ENCODE assay signal across 19 mouse cellular contexts in the genomic region with DNA sequence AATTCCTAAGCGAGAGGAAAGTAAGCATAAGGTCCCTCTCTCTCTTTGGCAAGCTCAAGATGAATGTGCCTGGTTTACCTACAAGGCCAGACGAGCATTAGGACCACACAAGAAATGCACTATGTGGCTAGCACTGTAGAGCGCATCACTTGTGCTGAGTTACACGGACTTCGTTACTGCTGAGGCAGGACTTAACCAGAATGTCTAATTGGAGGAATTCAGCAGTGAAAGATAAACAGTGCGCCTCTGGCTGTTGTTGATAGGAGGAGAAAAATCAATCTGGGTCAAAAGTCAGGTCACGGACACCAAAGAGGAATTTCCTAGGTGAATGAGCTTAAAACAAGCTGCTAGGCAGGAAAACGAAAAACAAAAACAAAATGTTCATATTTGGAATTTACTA.
DNase-seq lines count a peak whose midpoint lies in the region; ATAC-seq and TF ChIP-seq lines count a peak whose summit lies in the region.
"Had no signal": no experiment of that assay in that cellular context is flagged by ENCODE, and none has a peak within 500 bp of the region (broad histone marks: within the 10 kb centered on the region; RNA-seq: fewer than 3 reads in every experiment).

No protein-coding gene starts in this region.

- no peaks in the 10 kb centered on the region for H3K27me3 ChIP-seq in liver, adult 2 months (ENCODE audit: control insufficient read depth, insufficient read depth, low read length)
- H3K27me3 ChIP-seq in liver, embryonic 13.5 days = no peaks in the 10 kb centered on the region
- H3K27me3 ChIP-seq in liver, postnatal 0 days (ENCODE audit: insufficient read depth, low read length) = no peaks in the 10 kb centered on the region
- H3K27me3 ChIP-seq in intestine, embryonic 16.5 days (replicated peaks; ENCODE audit: control insufficient read depth, insufficient read depth, low read length) = no peaks in the 10 kb centered on the region
- H3K27me3 ChIP-seq: embryonic facial prominence, embryonic 12.5 days; forebrain, embryonic 15.5 days; heart, embryonic 13.5 days; hindbrain, embryonic 13.5 days; intestine, embryonic 15.5 days had no signal

- peaks cover 2% of the 10 kb centered on the region; the same call in 1 of the 2 replicates for H3K4me1 ChIP-seq in liver, adult 2 months (ENCODE audit: control insufficient read depth, insufficient read depth, low read length)
- no peaks in the 10 kb centered on the region; the same call in 1 of the 2 replicates for H3K4me1 ChIP-seq in liver, embryonic 13.5 days (replicated peaks)
- no peaks in the 10 kb centered on the region for H3K4me1 ChIP-seq in liver, postnatal 0 days (ENCODE audit: insufficient read depth)
- H3K4me1 ChIP-seq in intestine, embryonic 16.5 days (ENCODE audit: control insufficient read depth, insufficient read depth, low read length) = no peaks in the 10 kb centered on the region
- H3K4me1 ChIP-seq: embryonic facial prominence, embryonic 12.5 days; forebrain, embryonic 15.5 days had no signal

- H3K9me3 ChIP-seq in liver, embryonic 13.5 days (replicated peaks) = no peaks in the 10 kb centered on the region
- H3K9me3 ChIP-seq in liver, postnatal 0 days (ENCODE audit: low read length) = peaks cover 3% of the 10 kb centered on the region
- H3K9me3 ChIP-seq in intestine, embryonic 16.5 days (ENCODE audit: control insufficient read depth, low read length) = no peaks in the 10 kb centered on the region
- H3K9me3 ChIP-seq: embryonic facial prominence, embryonic 12.5 days; forebrain, embryonic 15.5 days; heart, embryonic 13.5 days; hindbrain, embryonic 13.5 days; intestine, embryonic 15.5 days had no signal

- TF ChIP-seq EP300 in liver, postnatal 0 days (IDR thresholded peaks at IDR 0.05; ENCODE audit: low read depth) = no peak; the same call in 1 of the 2 replicates

- H3K27ac ChIP-seq in liver, adult 2 months (replicated peaks; ENCODE audit: insufficient read depth, low read depth, low read length) = no peak overlapping the region
- no peak overlapping the region for H3K27ac ChIP-seq in liver, embryonic 13.5 days
- peak overlapping the region; percentile 29 for H3K27ac ChIP-seq in liver, postnatal 0 days (ENCODE audit: low read depth)
- H3K27ac ChIP-seq in intestine, embryonic 16.5 days (ENCODE audit: low read length) = no peak overlapping the region
- H3K27ac ChIP-seq: embryonic facial prominence, embryonic 12.5 days; forebrain, embryonic 15.5 days; heart, embryonic 13.5 days; hindbrain, embryonic 13.5 days; intestine, embryonic 15.5 days had no signal

- peak; percentile 65; the same call in 1 of the 2 replicates for ATAC-seq in liver, embryonic 13.5 days (ENCODE audit: low read depth)
- peak; percentile 99 for ATAC-seq in liver, postnatal 0 days
- ATAC-seq in intestine, embryonic 16.5 days = no peak
- ATAC-seq: forebrain, embryonic 15.5 days; intestine, embryonic 15.5 days had no signal

- no peak overlapping the region for H3K4me2 ChIP-seq in liver, embryonic 13.5 days
- no peak overlapping the region for H3K4me2 ChIP-seq in liver, postnatal 0 days (ENCODE audit: low read depth, low read length)
- no peak overlapping the region for H3K4me2 ChIP-seq in intestine, embryonic 16.5 days (ENCODE audit: low read depth, low read length)
- H3K4me2 ChIP-seq: embryonic facial prominence, embryonic 12.5 days; forebrain, embryonic 15.5 days; heart, embryonic 13.5 days; hindbrain, embryonic 13.5 days; intestine, embryonic 15.5 days had no signal

- DNase-seq in embryo, embryonic 10 days (ENCODE audit: low spot score) = peak; percentile 26
- no peak for DNase-seq in embryo, embryonic 9.5 days (ENCODE audit: extremely low spot score)
- peak; percentile 96 for DNase-seq in liver, adult 2 months (ENCODE audit: extremely low read depth, low read depth, low spot score)
- no peak for DNase-seq in liver
- DNase-seq in liver, embryonic 13.5 days = no peak
- peak; percentile 14 for DNase-seq in liver, postnatal 0 days
- no peak for DNase-seq in gastrocnemius, postnatal 10 days
- DNase-seq: adrenal gland, postnatal 10 days; cerebellum, adult 11-12 months; cerebellum, adult 9-11 months; cerebellum, postnatal 36 days; gastrocnemius, postnatal 25 days; heart, postnatal 4 days had no signal

- no peaks in the 10 kb centered on the region for H3K79me2 ChIP-seq in liver, adult 2 months (ENCODE audit: control insufficient read depth, insufficient read depth, low read length)

- H3K9ac ChIP-seq in liver, adult 2 months (ENCODE audit: low read depth, low read length) = no peak overlapping the region
- no peak overlapping the region for H3K9ac ChIP-seq in liver, embryonic 13.5 days
- no peak overlapping the region for H3K9ac ChIP-seq in liver, postnatal 0 days (replicated peaks)
- H3K9ac ChIP-seq in intestine, embryonic 16.5 days (ENCODE audit: low read depth, low read length) = no peak overlapping the region
- H3K9ac ChIP-seq: embryonic facial prominence, embryonic 12.5 days; forebrain, embryonic 15.5 days; heart, embryonic 13.5 days; hindbrain, embryonic 13.5 days; intestine, embryonic 15.5 days had no signal

- WGBS in liver, adult 2 months = 12% methylated on average over 8 of the region's 8 CpGs
- 54% methylated on average over 8 of the region's 8 CpGs for WGBS in liver, embryonic 13.5 days (ENCODE audit: insufficient replicate concordance)
- WGBS in liver, postnatal 0 days (ENCODE audit: insufficient replicate concordance) = 43% methylated on average over 8 of the region's 8 CpGs
- 42% methylated on average over 8 of the region's 8 CpGs for WGBS in intestine, embryonic 16.5 days

- TF ChIP-seq POLR2A in liver, adult 2 months (IDR thresholded peaks at IDR 0.05; ENCODE audit: extremely low read depth, insufficient read depth, low read length) = no peak

- H3K4me3 ChIP-seq in liver, adult 2 months (ENCODE audit: insufficient read depth, low read depth, low read length) = no peak overlapping the region
- H3K4me3 ChIP-seq in liver, embryonic 13.5 days (replicated peaks) = no peak overlapping the region
- no peak overlapping the region for H3K4me3 ChIP-seq in liver, postnatal 0 days (ENCODE audit: low read depth, low read length)
- H3K4me3 ChIP-seq in intestine, embryonic 16.5 days (ENCODE audit: low read length) = no peak overlapping the region
- H3K4me3 ChIP-seq: embryonic facial prominence, embryonic 12.5 days; forebrain, embryonic 15.5 days; heart, embryonic 13.5 days; hindbrain, embryonic 13.5 days; intestine, embryonic 15.5 days had no signal

- H3K36me3 ChIP-seq in liver, adult 2 months (ENCODE audit: control insufficient read depth, insufficient read depth, low read length) = no peaks in the 10 kb centered on the region
- no peaks in the 10 kb centered on the region for H3K36me3 ChIP-seq in liver, embryonic 13.5 days
- H3K36me3 ChIP-seq in liver, postnatal 0 days (replicated peaks; ENCODE audit: insufficient read depth, low read length) = no peaks in the 10 kb centered on the region
- H3K36me3 ChIP-seq in intestine, embryonic 16.5 days (ENCODE audit: control insufficient read depth, insufficient read depth, low read length) = no peaks in the 10 kb centered on the region
- H3K36me3 ChIP-seq: embryonic facial prominence, embryonic 12.5 days; forebrain, embryonic 15.5 days; heart, embryonic 13.5 days; hindbrain, embryonic 13.5 days; intestine, embryonic 15.5 days had no signal

- TF ChIP-seq CTCF in liver, adult 2 months (IDR thresholded peaks at IDR 0.05; ENCODE audit: low read depth, low read length) = no peak
- TF ChIP-seq CTCF in liver, postnatal 0 days (IDR thresholded peaks at IDR 0.05; ENCODE audit: low read depth) = no peak

Comparison
In these comparisons a context has a peak if more than half of its experiments do, and no peak if none do; other contexts are left out.
1. DNase-seq: peak in embryo, embryonic 10 days (single experiment), liver, adult 2 months (single experiment) and liver, postnatal 0 days (single experiment); none in embryo, embryonic 9.5 days (single experiment), liver (single experiment), liver, embryonic 13.5 days (single experiment) and gastrocnemius, postnatal 10 days (single experiment).